Mouse (Mus musculus) kidney, postnatal 0 days (tissue): ENCODE data around the gene Plekhs1. TPM values are rescaled to one million over a fixed set of nuclear protein-coding genes. Genes with fewer than 3 reads are reported as not detected.

Experiments
- ATAC-seq: fragments of 200-750 bp; cut with Nextera tagmentation; replicated peaks from 2 replicates; pipeline ENCODE4 v1.8.0; 2017; ENCODE audit warnings: low read depth, moderate number of reproducible peaks, moderate TSS enrichment, moderate library complexity; ENCODE audit not compliant: low FRiP score
- DNase-seq: peaks from one replicate; pipeline ENCODE4 v3.0.0-alpha.2; 2016; ENCODE audit warnings: low spot score
- H3K27ac ChIP-seq: fragments of 300-500 bp; sonication (generic); 2 replicates; pipeline ENCODE4 v1.5.1; 2014; ENCODE audit warnings: mild to moderate bottlenecking
- H3K27me3 ChIP-seq: fragments of 300-500 bp; sonication (generic); 2 replicates; pipeline ENCODE4 v1.6.1; 2014; ENCODE audit warnings: low read length, mixed read lengths; ENCODE audit not compliant: insufficient read depth
- H3K36me3 ChIP-seq: fragments of 300-500 bp; sonication (generic); 2 replicates; pipeline ENCODE4 v1.6.1; 2014; ENCODE audit warnings: low read length, mixed read lengths; ENCODE audit not compliant: insufficient read depth
- H3K4me1 ChIP-seq: fragments of 300-500 bp; sonication (generic); replicated peaks from 2 replicates; pipeline ENCODE4 v1.6.1; 2014; ENCODE audit warnings: antibody characterized with exemption, low read length, mixed read lengths; ENCODE audit not compliant: insufficient read depth
- H3K4me2 ChIP-seq: fragments of 300-500 bp; sonication (generic); 2 replicates; pipeline ENCODE4 v1.6.1; 2014; ENCODE audit warnings: mild to moderate bottlenecking, low read length, moderate library complexity, mixed read lengths
- H3K4me3 ChIP-seq: fragments of 300-500 bp; sonication (generic); replicated peaks from 2 replicates; pipeline ENCODE4 v1.5.1; 2014; ENCODE audit warnings: low read depth, low read length
- H3K9ac ChIP-seq: fragments of 300-500 bp; sonication (generic); 2 replicates; pipeline ENCODE4 v1.6.1; 2014; ENCODE audit warnings: low read depth, low read length
- H3K9me3 ChIP-seq: fragments of 300-500 bp; sonication (generic); replicated peaks from 2 replicates; pipeline ENCODE4 v1.6.1; 2016; ENCODE audit warnings: low read length, inconsistent platforms, mixed read lengths
- CTCF ChIP-seq: IDR thresholded peaks from 2 replicates; pipeline ENCODE4 v1.5.1; 2016; ENCODE audit warnings: antibody characterized with exemption, low read depth, mild to moderate bottlenecking, moderate library complexity
- WGBS: fragments of 180-500 bp; shearing (Covaris S2); extraction: QIAGEN DNeasy Blood & Tissue Kit; methylation state at CpG from one replicate; pipeline ENCODE4 v1.1.7; 2014; 5-methylcytosine and 5-hydroxymethylcytosine counted together
- polyA plus RNA-seq: library from polyadenylated mRNA; unstranded; fragments of >200 nt; fragmentation: Nextera tagmentation; extraction: Ambion mirVana; gene quantifications from 2 replicates; pipeline ENCODE4 v1.2.1, GENCODE M21; 2015

The Plekhs1 gene
- polyA plus RNA-seq, 1 experiment from 2014 or later: 1.8 TPM

- 0 out of 2 replicates have a peak, but pooled peaks cover 23% of the 10 kb centered on the region for H3K36me3 ChIP-seq
- DNase-seq: no peak
- no peak for TF ChIP-seq CTCF
- H3K9ac ChIP-seq: no peak overlapping the region
- ATAC-seq: no peak
- H3K27ac ChIP-seq: peak overlapping the region; percentile 42; the same call in 1 of the 2 replicates
- no peaks in the 10 kb centered on the region for H3K9me3 ChIP-seq
- no peaks in the 10 kb centered on the region for H3K27me3 ChIP-seq
- H3K4me1 ChIP-seq: no peaks in the 10 kb centered on the region; the same call in 1 of the 2 replicates
- WGBS: 59% methylated on average over 7 of the region's 7 CpGs
- no peak overlapping the region for H3K4me2 ChIP-seq
- H3K4me3 ChIP-seq: no peak overlapping the region
These were observed 22.9 kb upstream of the Plekhs1 start for GRCm38 (mm10) chr19:56438357-56439071.

GRCm38 (mm10) chr19:56439072-56439434, 22.4 kb upstream of the Plekhs1 start:
- H3K27ac ChIP-seq: 0 out of 2 replicates have a peak overlapping the region, but pooled peaks have one; percentile 36
- H3K4me3 ChIP-seq: no peak overlapping the region
- no peak for ATAC-seq
- H3K36me3 ChIP-seq: 0 out of 2 replicates have a peak, but pooled peaks cover 17% of the 10 kb centered on the region
- TF ChIP-seq CTCF: no peak
- no peak overlapping the region for H3K9ac ChIP-seq
- no peak overlapping the region for H3K4me2 ChIP-seq
- no peaks in the 10 kb centered on the region for H3K27me3 ChIP-seq
- WGBS: 64% methylated on average over 6 of the region's 6 CpGs
- DNase-seq: no peak
- H3K4me1 ChIP-seq: no peaks in the 10 kb centered on the region; the same call in 1 of the 2 replicates
- H3K9me3 ChIP-seq: no peaks in the 10 kb centered on the region

DNA sequence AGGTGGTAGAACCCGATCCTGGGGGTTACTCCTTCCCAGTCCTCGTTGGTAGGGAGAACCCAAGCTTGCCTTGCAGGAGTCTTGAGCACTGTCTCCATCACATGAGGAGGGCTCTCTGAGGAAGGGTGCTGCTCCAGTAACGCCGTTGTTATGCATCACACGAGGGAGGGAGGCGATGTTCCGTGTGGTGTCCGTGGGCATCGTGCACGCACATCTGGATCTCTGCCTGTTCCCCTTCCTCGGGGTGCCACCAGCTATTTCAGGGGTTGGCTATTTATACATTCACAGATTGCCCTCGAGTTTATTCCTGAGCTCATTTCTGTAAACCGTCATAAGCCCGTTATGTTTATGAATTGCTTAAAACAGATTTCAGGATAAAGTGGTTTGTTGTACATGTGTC, 18.0 kb upstream of the Plekhs1 start:
- TF ChIP-seq CTCF: no peak
- no peaks in the 10 kb centered on the region for H3K9me3 ChIP-seq
- H3K4me1 ChIP-seq: no peaks in the 10 kb centered on the region; the same call in 1 of the 2 replicates
- no peak overlapping the region for H3K27ac ChIP-seq
- ATAC-seq (no peak), DNase-seq (no peak)
- no peak overlapping the region for H3K9ac ChIP-seq
- 81% methylated on average over 14 of the region's 14 CpGs for WGBS
- H3K4me3 ChIP-seq: no peak overlapping the region
- no peaks in the 10 kb centered on the region for H3K27me3 ChIP-seq
- H3K4me2 ChIP-seq: no peak overlapping the region
- H3K36me3 ChIP-seq: 0 out of 2 replicates have a peak, but pooled peaks cover 9% of the 10 kb centered on the region

- DNase-seq (no peak), ATAC-seq (no peak)
- 97% methylated on average over 4 of the region's 4 CpGs for WGBS
- H3K36me3 ChIP-seq: no peaks in the 10 kb centered on the region
- no peak overlapping the region for H3K27ac ChIP-seq
- H3K9ac ChIP-seq: no peak overlapping the region
- H3K4me3 ChIP-seq: no peak overlapping the region
- no peaks in the 10 kb centered on the region for H3K4me1 ChIP-seq
- H3K27me3 ChIP-seq: no peaks in the 10 kb centered on the region
- no peak overlapping the region for H3K4me2 ChIP-seq
- H3K9me3 ChIP-seq: no peaks in the 10 kb centered on the region
- no peak for TF ChIP-seq CTCF
These were observed 12.7 kb upstream of the Plekhs1 start for GRCm38 (mm10) chr19:56448784-56449183.

DNA sequence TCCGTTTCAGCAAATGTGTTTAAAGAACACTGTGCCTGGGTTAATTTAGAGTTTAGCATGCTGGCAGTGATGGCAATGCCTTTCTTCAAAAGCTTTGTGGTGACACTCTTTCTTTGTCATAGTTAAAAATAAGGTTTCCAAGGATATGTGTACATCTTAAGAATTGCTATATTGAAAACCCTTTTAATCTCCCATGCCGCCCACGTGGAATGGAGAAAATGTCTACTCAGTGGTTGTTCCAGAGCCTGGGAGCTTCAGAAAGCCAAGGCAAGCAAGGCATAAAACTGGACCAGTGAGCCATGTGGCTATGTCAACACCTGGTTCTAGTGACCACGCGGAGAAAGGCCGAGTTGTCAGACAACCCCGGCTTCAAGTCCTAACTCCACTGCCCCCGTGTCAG, 11.9 kb upstream of the Plekhs1 start:
- H3K4me2 ChIP-seq: no peak overlapping the region
- H3K36me3 ChIP-seq: no peaks in the 10 kb centered on the region
- no peak for ATAC-seq
- H3K9me3 ChIP-seq: no peaks in the 10 kb centered on the region
- no peak for TF ChIP-seq CTCF
- H3K9ac ChIP-seq: no peak overlapping the region
- H3K27ac ChIP-seq: no peak overlapping the region
- 81% methylated on average over 8 of the region's 8 CpGs for WGBS
- no peak for DNase-seq
- H3K27me3 ChIP-seq: no peaks in the 10 kb centered on the region
- H3K4me1 ChIP-seq: no peaks in the 10 kb centered on the region
- no peak overlapping the region for H3K4me3 ChIP-seq

GRCm38 (mm10) chr19:56450892-56451291, 10.5 kb upstream of the Plekhs1 start:
- H3K27ac ChIP-seq: no peak overlapping the region
- ATAC-seq: no peak

More at GRCm38 (mm10) chr19:56450892-56451291, 10.5 kb upstream of the Plekhs1 start:
- 86% methylated on average over 5 of the region's 5 CpGs for WGBS
- Histone ChIP-seq H3K36me3 (no peaks in the 10 kb centered on the region), H3K9me3 (no peaks in the 10 kb centered on the region), H3K4me2 (no peak overlapping the region), H3K27me3 (no peaks in the 10 kb centered on the region), H3K9ac (no peak overlapping the region), H3K4me1 (no peaks in the 10 kb centered on the region), H3K4me3 (no peak overlapping the region)
- TF ChIP-seq CTCF: no peak
- no peak for DNase-seq
